ENCODE assay signal across 18 mouse cellular contexts in the genomic region with DNA sequence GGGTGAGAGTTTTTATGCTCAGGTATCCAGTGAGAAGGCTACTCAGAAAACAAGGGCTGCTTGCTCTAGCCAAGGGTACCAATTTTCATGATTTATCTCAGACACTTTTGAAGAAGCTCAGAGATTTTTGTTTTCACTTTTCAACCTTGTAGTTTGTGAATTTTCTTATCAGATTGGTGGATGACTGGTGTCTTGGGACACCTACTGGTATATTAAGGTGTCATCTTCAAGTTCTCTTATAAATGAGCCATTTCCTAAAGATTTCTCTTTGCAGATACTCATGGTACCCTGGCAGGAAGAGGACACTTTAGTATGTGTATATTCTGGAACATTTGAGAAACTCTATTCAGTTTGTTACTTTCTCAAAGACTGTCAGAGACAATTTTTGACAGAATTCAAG.
"Had no signal": no experiment of that assay in that cellular context is flagged by ENCODE, and none has a peak within 500 bp of the region (broad histone marks: within the 10 kb centered on the region; RNA-seq: fewer than 3 reads in every experiment).

No protein-coding gene starts in this region.

- H3K27ac ChIP-seq: left cerebral cortex, adult 2 months; liver, embryonic 13.5 days; midbrain, embryonic 15.5 days; neural tube, embryonic 13.5 days; stomach, embryonic 15.5 days had no signal

- DNase-seq: kidney, adult 8-10 months; kidney, postnatal 14 days; kidney, postnatal 4 days; layer of hippocampus, adult 9-11 months; layer of hippocampus, postnatal 36 days; liver, embryonic 13.5 days; lung, adult 2 months; lung, postnatal 14 days; lung, postnatal 4 days; retina, postnatal 1 day; right cerebral cortex, postnatal 25 days; spleen, adult 18-20 months; thymus, postnatal 25 days had no signal

- H3K4me1 ChIP-seq: liver, embryonic 13.5 days; midbrain, embryonic 15.5 days; neural tube, embryonic 13.5 days; stomach, embryonic 15.5 days had no signal

- H3K27me3 ChIP-seq: liver, embryonic 13.5 days; midbrain, embryonic 15.5 days; neural tube, embryonic 13.5 days; stomach, embryonic 15.5 days had no signal

- H3K4me3 ChIP-seq: left cerebral cortex, adult 2 months; liver, embryonic 13.5 days; midbrain, embryonic 15.5 days; myocyte; neural tube, embryonic 13.5 days; stomach, embryonic 15.5 days had no signal
